Mouse (Mus musculus) ES-Bruce4 (cell line): ENCODE measurements around the gene Tcte1.

ENCODE experiments used
- CTCF ChIP-seq: IDR thresholded peaks from one replicate; pipeline ENCODE4 v1.8.1; 2011; ENCODE audit warnings: low read depth, low read length
- POLR2A ChIP-seq: IDR thresholded peaks from one replicate; pipeline ENCODE4 v1.8.1; 2011; ENCODE audit warnings: low read length; ENCODE audit not compliant: insufficient read depth

- TF ChIP-seq CTCF = no peak
- no peak for TF ChIP-seq POLR2A
These were observed 17.2 kb upstream of the Tcte1 start for GRCm38 (mm10) chr17:45505941-45506465.
